Mouse (Mus musculus) thymus, postnatal 10 days (tissue): ENCODE measurements around the gene Ubqln4.

Source experiments
- DNase-seq, 2 experiments: peaks; one replicate each; pipeline ENCODE4 v3.0.0; 2021; ENCODE audit warnings: low spot score in 2 of 2

Gene Ubqln4

DNA sequence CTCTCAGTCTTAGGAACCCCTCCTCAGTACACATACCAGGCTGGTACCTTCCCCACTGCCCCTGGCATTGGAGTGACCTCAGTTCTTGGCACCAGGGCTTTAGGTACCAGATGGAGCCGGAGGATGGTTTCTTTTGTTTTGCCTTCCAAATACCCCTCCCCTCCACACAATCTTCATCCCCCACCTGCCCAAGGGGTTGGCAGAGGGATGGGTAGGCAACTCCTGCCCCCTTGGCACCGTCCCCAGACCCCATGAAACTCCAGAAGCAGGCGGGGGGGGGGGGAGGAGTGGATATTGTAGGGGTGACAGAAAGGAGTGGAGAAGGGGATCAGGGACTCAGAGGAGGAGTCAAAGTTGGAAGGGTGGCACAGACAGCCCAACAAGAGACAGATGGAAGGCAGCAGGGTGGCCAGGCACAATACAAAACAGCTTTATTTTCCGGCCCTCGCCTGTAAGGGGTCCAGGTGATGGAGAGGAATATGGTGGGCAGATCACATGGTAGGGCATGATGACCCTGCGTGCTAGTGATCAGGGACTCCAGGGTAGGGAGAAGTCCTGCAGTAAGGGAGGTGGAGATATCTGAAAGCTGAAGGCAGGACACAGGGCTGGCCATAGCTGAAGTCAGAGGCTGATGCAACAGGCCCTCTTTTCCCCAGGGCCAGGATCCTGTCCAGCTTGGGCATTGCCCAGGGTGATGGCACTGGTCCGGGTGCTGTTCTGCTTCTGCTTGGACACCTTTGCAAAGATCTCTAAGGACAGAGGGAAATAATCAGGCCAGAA lies 11.7 kb upstream of the Ubqln4 start:
- DNase-seq, result no peak

DNA sequence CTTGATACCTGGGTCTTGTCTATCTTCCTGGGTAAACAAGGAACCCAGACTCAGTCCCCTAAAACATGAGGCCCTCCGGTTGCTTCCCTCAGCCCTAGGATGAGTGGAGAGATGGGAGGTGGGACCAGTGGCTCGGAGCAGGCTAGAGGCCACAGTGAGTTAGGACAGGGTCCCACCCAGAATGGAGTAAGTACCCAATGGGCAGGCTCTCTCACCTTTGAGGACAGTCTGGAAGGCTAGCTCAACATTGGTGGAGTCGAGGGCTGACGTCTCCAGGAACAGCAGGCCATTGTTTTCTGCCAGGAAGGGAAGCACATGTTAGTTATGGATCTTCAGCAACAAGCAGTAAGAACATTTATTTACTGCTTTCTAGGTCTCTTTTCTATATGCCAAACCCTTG lies 11.1 kb upstream of the Ubqln4 start:
- DNase-seq, result no peak

DNA sequence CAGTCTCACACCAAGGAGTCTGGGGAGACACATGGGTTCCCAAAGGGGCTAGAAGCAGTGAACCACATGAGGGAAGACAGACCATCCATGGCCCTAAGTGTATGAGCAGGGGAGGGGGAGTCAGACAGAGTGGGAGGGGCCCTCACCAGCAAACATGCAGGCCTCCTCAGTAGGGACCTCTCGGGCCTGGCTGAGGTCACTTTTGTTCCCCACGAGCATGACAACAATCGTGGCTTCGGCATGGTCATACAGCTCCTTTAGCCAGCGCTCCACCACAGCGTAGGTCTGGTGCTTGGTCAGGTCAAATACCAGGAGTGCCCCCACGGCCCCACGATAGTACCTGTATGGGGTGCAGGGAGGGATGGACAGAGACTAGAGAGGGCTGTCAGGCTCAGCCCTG lies 10.4 kb upstream of the Ubqln4 start:
- DNase-seq, result no peak

DNA sequence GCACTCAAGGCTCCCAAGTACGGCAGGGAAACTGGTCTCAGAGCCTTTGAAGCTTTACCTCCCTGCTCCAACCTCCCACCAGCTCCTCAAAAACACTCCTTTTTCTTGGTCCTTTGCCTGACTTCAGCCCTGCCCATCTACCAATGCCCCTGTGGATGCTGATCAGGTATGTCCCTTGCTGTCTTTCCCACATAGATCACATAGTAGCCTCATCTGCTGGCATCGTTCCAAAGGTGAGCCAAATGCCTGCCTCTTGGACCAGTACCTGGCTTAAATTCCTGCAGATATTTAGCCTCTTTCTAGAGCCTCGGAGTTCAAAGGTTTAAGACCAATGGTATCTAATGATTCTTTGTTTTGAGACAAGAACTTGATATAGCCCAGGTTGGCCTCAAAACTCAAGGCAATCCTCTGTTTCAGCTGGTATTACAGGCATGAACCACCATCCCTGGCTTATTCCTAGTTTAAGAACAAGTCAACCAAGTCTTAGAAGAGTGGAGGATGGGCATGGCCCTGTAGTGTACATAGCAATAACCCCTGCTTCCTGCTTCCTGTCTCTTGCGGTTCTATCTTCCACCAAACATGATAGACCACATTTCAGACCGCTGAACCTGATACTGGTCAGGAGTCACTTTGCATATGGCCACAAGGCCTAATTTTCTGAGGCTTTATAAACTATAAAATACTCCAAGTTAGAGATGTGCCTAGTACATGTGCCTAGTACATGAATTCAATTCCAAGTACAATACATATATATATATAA lies 9.7 kb upstream of the Ubqln4 start:
- DNase-seq, result no peak

DNA sequence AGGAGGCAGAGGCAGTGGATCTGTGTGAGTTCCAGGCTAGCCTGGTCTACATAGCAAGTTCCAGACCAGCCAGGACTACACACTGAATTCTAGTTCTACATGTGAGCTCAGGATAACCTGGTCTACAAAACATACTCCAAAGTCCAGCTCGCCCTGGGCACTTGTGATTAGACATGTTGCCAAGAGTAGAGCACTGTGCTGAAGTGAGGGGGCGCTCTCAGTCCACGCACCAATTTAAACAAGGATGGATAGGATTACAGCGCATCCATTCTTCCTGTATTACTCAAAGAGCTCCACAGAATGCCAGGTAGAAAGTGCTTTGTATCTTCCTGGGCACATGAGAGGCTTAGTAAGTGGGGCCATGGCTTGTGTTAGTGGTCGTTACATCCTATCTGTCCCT lies 9.0 kb upstream of the Ubqln4 start:
- no peak for DNase-seq

DNA sequence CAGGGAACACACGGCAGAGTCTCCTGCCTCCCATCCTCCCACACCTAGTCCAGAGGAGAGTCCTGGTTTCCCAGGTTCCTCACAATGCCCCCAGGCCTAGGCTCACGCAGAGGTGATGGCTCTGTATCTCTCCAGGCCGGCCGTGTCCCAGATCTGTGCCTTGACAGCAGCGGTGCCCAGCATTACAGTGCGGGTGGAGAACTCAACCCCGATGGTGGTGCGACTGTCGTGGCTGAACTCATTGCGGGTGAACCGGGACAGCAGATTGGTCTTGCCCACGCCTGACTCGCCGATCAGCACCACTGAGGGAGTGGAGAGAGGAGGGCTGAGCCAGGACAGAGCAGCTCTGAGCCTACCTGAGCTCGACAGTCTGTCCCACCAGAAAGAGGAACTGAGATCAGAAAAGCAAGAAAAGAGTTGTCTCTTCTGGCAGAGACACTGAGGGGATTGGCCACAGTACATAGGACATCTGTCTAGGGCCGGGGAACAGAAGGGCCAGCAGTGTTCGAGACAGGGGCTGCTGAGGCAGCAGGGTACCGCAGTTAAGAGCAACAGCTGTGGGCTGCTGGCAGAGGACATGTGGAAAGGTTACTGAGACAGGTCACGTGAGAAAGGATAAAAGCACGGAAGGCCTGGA lies 8.5 kb upstream of the Ubqln4 start:
- no peak for DNase-seq

DNA sequence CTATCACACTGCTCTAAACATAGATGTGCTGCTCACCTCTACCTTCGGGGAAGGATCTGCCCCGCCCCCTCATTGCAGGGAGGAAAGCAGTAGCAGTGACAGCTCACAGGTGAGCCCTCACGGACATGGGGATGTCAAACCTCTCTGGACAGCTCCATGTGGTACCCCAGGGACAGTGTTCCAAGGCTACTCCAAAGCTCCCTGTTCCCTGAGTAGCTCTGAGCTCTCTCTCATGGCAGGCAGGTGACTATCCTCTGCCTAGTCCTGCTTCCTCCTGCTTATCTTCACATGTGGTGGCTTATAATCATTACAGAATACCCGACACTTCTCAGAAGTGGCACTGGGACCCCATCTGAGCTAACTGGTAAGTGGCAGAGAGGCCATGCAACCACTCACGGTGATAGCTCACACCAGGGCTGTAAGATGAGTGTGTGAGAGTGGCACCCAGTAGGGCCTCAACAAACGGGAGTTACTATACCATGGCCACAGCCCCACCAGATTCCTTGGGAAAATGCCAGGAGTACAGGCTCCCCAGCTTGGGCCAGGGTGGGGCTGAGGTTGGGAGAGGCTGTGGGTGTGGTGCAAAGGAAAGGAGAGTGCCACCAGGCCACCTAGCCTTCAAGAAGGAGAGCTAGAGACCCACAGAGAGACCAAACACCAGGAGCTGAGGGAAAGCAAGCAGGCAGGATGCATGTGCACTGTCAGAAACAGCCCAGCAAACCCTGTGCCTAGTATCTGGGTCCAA lies 6.7 kb upstream of the Ubqln4 start:
- no peak for DNase-seq

DNA sequence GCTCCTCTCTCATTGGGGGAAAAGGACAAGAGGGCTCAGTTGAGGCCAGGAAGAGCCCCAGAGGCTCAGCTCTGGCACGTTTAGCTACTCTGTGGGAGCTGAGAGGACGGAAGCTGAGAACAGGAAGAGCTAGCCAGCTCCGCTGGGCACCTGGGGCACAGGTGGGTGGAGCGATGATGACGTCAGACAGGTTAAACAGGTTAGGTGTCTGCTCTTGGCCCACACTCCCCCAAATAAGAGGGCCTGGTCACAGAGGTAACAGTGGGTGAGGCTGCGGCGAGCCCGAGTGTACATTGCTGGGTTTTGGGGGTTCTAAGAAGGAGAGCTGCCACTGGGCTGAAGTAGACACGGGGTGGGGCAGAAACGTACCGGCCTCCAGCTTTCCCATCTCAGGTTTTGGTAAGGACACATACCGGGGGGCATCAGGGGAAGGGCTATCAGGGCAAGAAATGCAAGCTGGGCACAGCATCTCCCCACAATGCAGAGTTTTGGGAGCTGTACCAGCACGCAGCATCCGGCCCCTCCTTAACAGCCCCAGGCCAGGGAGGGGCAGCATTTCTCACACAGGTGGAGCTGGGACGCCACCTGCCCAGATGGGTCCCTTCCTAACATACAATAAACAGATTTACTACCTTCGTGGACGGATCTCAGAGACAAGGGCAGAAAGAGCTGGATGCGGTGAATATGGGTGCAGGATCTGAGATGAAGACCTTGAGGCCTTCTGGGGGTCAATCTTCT lies 5.2 kb upstream of the Ubqln4 start, which contains the start of gene Rab25:
Gene Rab25, minus strand, starts transcription at position 121 of the 738 bp plus-strand sequence.
- DNase-seq, result no peak

DNA sequence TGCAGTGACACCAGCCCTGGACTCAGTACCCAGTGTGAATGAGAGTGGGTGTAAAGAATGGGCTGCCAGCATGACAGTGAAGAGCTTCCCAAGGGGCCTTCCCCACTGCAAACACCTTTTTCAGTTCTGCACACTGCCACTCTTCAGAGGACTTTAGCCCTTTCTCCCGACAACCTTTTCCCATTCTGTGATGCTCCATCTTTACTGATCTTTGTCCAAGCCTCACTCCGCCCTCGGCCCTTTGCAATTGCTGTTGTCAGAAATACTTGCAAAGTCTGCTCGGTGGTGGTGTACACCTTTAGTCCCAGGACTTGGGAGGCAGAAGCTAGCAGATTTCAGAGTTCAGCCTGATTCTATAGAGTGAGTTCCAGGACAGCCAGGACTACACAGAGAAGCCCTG lies 2.0 kb upstream of the Ubqln4 start:
- DNase-seq, result no peak

DNA sequence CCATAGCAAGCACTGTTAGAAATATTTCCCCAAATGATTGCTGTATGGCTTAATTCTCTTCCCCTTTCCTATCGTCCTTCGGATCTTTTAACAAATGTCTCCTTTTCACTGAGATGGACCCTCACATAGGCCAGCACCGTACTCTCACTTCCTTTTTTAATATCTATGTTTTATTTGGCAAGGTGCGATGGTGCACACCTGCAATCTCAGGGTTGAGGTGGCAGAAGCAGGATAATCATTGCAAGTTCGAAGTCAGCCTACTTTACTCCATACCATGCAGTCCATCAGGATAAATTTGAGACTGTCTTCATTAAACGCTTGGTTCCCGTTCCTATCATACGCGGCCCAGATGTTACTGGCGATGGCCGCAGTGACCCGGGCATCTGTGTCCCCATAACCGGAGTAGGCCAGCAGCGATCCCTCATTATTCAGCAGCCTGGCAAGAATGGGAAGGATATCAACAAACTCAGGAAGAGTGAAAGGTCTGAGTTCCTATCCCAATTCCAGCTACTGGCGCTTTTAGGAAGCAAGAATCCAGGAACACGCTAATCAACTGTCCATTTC lies 1.4 kb upstream of the Ubqln4 start:
- DNase-seq, result no peak

DNA sequence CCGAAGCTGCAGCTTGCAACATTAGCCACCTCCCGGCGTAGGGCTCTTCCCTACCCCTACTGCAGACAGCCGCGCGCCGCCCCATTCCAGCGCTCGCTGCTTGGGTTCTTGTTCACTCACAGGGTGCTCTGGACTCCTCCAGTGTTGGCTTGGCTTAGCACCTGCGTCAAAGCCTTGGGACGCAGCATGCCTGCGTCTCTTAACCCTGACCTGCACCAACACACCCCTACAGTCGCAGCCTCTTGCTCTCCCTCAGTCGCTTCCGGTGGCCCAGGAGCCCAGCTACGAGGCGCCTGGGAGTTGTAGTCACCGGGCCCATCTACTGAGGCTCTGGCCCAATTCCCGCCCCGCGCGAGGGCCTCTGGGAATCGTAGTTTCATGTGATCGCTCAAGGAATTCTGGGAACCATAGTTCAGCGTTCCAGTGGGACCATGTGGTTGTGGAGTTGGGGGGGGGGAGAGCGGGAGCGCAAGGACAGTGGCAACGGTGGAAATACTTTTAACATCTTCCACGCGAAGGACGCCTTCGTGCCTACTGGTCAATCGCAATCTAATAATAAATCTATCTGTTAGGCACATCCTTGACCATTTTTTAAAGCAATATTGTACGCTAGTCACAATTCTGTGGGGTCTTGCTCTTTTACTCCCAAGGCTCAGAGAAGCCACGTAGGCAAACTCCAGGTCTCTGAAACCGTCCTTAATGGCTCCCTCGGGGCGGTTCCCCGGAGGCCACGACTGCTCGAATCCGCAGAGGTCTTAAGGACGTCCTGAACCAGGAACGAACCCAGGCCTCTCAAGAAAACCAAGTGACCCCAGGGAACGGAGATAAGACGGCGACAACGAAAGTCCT lies 658 bp upstream of the Ubqln4 start, which contains the start of gene Lamtor2:
Gene Lamtor2, minus strand, starts transcription at position 399 of the 849 bp plus-strand sequence.
- DNase-seq, result peak; percentile 93

DNA sequence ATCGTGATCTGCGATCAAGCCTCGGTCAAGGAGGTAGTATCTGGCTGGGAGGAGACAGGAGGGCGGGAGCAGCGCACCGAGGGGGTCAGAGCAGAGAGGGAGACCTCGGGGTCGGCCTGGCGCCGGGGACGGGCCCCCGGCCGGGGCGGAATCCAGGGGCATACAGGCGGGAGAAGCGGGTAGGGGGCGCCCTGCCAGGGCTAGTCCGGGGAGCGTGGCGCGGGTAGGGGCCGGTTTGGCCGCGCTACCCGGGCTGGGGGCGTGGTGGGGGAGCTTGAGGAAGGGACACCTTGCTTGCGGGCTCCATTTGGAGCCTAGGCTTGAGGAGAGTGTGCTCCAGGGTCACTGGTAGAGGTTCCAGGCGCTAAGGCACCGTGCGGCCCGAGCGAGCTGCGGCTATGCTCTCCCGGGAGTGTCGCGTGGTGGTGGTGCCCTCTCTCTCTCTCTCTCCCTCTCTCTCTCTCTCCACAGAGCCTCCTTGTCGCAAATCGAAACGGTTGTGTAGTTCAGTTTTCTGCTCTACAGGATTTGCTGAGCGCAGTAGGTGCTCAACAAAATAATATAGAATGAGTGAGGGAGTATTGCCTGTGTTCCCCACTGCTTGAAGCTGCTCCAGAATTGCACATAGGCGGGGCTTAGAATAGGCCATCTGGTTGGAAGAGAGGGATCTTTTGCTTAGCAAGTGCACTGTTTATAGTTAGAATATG lies 475 bp downstream of the Ubqln4 start:
- peak; percentile 62 to 78 for DNase-seq

DNA sequence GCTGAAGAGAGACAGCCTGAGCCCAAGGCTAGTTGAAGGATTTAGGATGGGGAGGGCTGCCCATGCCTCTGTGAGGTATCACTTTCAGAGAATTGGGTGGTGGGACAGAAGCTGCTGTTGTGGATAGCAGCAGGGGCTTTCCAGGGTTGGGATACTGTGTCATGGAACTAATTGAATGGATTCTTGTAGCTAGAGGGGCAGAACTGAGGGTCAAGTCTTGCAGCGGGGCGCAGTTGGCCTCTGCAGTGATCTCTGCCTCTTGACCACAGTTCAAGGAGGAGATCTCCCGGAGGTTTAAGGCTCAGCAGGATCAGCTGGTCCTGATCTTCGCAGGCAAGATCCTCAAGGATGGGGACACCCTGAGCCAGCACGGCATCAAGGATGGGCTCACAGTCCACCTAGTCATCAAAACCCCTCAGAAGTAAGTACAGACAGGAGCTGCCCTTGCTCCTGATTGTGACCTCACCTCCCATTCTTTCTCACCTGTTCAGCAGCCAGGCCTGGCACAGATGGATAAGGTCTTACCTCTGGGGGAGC lies 1.6 kb downstream of the Ubqln4 start:
- no peak for DNase-seq

DNA sequence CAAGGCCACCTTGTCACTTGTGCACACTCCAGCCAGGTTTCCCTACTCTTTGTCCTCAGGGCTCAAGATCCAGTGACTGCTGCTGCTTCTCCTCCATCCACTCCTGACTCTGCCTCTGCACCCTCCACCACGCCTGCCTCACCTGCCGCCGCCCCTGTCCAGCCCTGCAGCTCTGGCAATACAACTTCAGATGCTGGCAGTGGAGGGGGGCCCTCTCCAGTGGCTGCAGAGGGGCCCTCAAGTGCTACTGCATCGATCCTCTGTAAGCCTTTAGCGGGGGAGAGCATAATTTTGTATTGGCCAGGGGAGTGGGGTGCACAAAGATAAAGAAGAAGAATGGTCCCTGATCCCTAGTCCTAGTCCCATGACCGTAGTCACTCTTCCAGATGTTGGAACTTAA lies 2.2 kb downstream of the Ubqln4 start:
- DNase-seq, result no peak

DNA sequence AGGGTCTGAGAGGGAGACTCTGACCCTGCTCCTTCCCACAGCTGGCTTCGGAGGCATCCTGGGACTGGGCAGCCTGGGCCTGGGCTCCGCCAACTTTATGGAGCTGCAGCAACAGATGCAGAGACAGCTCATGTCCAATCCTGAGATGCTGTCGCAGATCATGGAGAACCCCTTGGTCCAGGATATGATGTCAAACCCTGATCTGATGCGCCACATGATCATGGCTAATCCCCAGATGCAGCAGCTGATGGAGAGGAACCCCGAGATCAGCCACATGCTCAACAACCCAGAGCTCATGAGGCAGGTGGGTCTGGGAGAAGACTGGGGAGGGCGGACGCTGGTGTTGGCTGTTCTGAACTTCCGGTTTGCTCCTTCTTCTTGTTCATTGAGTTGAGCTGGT lies 3.1 kb downstream of the Ubqln4 start:
- DNase-seq, result no peak

DNA sequence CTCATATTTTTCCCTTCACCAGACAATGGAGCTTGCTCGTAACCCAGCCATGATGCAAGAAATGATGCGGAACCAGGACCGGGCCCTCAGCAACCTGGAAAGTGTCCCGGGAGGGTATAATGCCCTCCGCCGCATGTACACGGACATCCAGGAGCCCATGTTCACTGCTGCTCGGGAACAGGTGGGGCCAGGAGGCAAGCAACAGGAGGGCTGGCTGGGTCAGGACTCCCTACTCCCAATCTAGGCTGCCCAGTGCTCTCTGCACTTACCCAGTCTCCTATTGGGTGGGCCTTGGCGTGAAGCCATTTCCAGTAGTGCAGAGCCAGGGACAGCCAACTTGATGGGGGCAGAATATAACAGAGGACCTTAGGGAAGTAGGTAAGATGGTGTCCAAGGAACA lies 6.0 kb downstream of the Ubqln4 start:
- no peak for DNase-seq

DNA sequence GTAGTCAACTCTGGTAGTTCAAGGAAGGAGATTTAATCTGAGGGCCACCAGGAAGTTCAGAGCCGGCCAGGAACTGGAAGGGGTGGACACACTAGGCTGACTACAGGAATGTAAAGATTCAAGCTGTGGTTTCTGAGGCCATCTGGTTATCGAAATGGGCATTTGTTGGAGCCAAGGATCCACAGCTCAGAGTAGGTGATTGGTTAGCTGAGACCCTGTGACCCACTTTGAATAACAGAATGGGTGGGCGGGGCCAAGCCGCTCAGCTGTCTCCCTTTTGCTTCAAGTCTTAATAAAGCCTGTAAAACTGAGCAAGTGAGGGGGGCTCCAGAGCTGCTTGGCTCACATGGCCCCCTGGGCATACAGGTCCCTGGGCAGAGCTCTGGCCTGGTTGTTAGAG lies 8.4 kb downstream of the Ubqln4 start:
- DNase-seq, result no peak

DNA sequence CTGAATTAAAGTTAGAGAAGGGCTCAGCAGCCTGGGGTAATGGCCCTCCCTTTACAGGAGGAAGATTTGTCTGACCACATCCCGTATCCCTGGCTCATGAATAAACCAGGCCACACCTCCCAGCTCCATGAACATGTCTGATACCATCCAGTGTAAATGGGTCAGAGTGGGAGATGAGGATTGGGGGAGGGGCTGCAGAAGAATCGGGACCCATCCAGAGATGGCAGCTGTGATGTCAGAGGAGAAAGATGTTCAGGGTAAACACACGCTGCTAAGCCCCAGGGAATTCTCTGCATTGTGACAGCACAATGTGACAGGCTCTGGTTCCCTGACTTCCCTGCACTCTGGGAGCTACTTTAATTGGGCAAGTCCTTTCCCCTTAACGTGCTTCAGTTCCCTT lies 9.9 kb downstream of the Ubqln4 start:
- no peak for DNase-seq

DNA sequence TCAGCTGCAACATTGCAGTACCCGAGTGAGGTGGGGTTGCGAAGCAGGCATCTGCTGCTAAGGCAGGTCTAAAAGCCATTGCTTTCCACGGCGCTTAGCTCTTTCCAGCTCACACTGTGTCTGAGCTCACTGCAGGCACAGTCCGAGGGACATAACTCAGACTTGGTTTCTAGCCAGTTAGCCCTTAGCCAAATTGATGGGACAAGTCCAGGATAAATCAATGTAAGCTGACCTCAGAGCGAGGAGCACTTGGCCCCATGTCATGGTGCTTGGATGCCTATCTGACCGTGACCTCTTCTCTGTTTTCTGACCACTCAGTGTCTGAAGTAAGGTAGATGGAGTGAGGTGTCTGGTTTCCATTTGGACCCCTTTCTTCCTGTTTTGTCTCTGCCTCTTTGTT lies 10.4 kb downstream of the Ubqln4 start:
- DNase-seq, result no peak
